8 mouse cellular contexts compared by ENCODE assay signal in genomic region chr13:100832188-100832587, GRCm38 (mm10). TPM values are rescaled to one million over a fixed set of nuclear protein-coding genes. Genes with fewer than 3 reads are reported as not detected.
DNase-seq lines count a peak whose midpoint lies in the region; ATAC-seq and TF ChIP-seq lines count a peak whose summit lies in the region.

No protein-coding gene starts in this region.

- H3K4me3 ChIP-seq in left cerebral cortex, adult 2 months = peak overlapping the region; percentile 96
- H3K4me3 ChIP-seq in hindbrain, postnatal 0 days (ENCODE audit: low read length) = peak overlapping the region; percentile 96

- H3K9me3 ChIP-seq in hindbrain, postnatal 0 days (ENCODE audit: low read length) = no peaks in the 10 kb centered on the region

- no peak for DNase-seq in left cerebral cortex, adult 2 months (ENCODE audit: extremely low spot score in 1 of 2, low spot score in 2 of 2)
- no peak for DNase-seq in left cerebral cortex, postnatal 4 days
- peak; percentile 16 for DNase-seq in c-Kit-negative CD71-positive TER-119-positive erythroid progenitor cells, embryonic 14.5 days (ENCODE audit: low read depth, low spot score)
- DNase-seq in hindbrain, postnatal 0 days (ENCODE audit: low spot score) = no peak
- peak; percentile 40 for DNase-seq in naive thymus-derived CD4-positive, alpha-beta T cell, adult 2 months (ENCODE audit: low read depth)
- no peak for DNase-seq in right cerebral cortex, adult 2 months (ENCODE audit: low spot score in 2 of 2)

- 4% methylated on average over 8 of the region's 8 CpGs for WGBS in hindbrain, postnatal 0 days

- peaks cover 13% of the 10 kb centered on the region for H3K4me1 ChIP-seq in hindbrain, postnatal 0 days (ENCODE audit: insufficient read depth, low read length)

- peak overlapping the region; percentile 95 for H3K9ac ChIP-seq in hindbrain, postnatal 0 days (replicated peaks; ENCODE audit: low read length)

- intact Hi-C loops in left cerebral cortex, adult 2 months (cut with DNase I) = loop anchor here (5.0 kb wide), 1 partner anchor 100 kb away; the partner anchor contains the start of gene Cdk7
- intact Hi-C loops in left cerebral cortex, postnatal 4 days (cut with DNase I) = no loop called here

- TF ChIP-seq CTCF in left cerebral cortex, adult 2 months (IDR thresholded peaks at IDR 0.05) = no peak
- no peak for TF ChIP-seq CTCF in hindbrain, postnatal 0 days (IDR thresholded peaks at IDR 0.05; ENCODE audit: low read depth)

- peak overlapping the region; percentile 83; the same call in 1 of the 2 replicates for H3K27ac ChIP-seq in left cerebral cortex, adult 2 months
- H3K27ac ChIP-seq in hindbrain, postnatal 0 days = no peak overlapping the region

- no peak for ATAC-seq in hindbrain, postnatal 0 days
- no peak for ATAC-seq in activated CD4-positive, CD25-positive, alpha-beta regulatory T cell, adult 4 months
- ATAC-seq in monocyte, adult 5-6 weeks (replicated peaks; ENCODE audit: insufficient number of reproducible peaks, low FRiP score, low TSS enrichment, poor library complexity, severe bottlenecking) = no peak

- H3K4me2 ChIP-seq in hindbrain, postnatal 0 days (ENCODE audit: low read depth, low read length) = peak overlapping the region; percentile 90

- no peaks in the 10 kb centered on the region for H3K36me3 ChIP-seq in hindbrain, postnatal 0 days (ENCODE audit: insufficient read depth, low read length)

- no peaks in the 10 kb centered on the region for H3K27me3 ChIP-seq in hindbrain, postnatal 0 days (ENCODE audit: insufficient read depth, low read length)

RNA-seq across cellular contexts. Expression of gene Slc30a5, which starts 1.0 kb away (rescaled TPM):
- total RNA-seq in left cerebral cortex, adult 2 months (2021) = 10 to 100 TPM; 38.2 to 47.0 TPM
- 10 to 100 TPM; 35.6 to 39.2 TPM for total RNA-seq in left cerebral cortex, postnatal 4 days (2021)
- 41.3 and 41.7 TPM in 2 replicates for total RNA-seq in hindbrain, postnatal 0 days (2014; rRNA removed)
- polyA plus RNA-seq in hindbrain, postnatal 0 days (2015; fragmentation: Nextera tagmentation; extraction: Ambion mirVana) = 24.4 and 26.3 TPM in 2 replicates
- 10 to 100 TPM; 11.2 to 13.8 TPM for polyA plus RNA-seq in activated CD4-positive, CD25-positive, alpha-beta regulatory T cell, adult 4 months (2017; shearing (Covaris generic))
- total RNA-seq in monocyte, adult 5-6 weeks (2017) = 64.2 to 92.8 TPM (median 72.0 TPM) in 3 replicates

RNA-seq across cellular contexts. Expression of gene Ccnb1, which starts 45.8 kb away (rescaled TPM):
- total RNA-seq in left cerebral cortex, adult 2 months (2021) = under 1 TPM; 0.84 TPM
- 1 to 10 TPM; 8.3 to 8.9 TPM for total RNA-seq in left cerebral cortex, postnatal 4 days (2021)
- total RNA-seq in hindbrain, postnatal 0 days (2014; rRNA removed) = 23.1 and 34.4 TPM in 2 replicates
- polyA plus RNA-seq in hindbrain, postnatal 0 days (2015; fragmentation: Nextera tagmentation; extraction: Ambion mirVana) = 37.6 and 44.8 TPM in 2 replicates
- polyA plus RNA-seq in activated CD4-positive, CD25-positive, alpha-beta regulatory T cell, adult 4 months (2017; shearing (Covaris generic)) = 10 to 100 TPM; 51.2 to 57.0 TPM
- total RNA-seq in monocyte, adult 5-6 weeks (2017) = 1.5 to 1.8 TPM (median 1.6 TPM) in 3 replicates

RNA-seq across cellular contexts. Expression of gene Cenph, which starts 56.5 kb away (rescaled TPM):
- 1 to 10 TPM in 1 of 2 experiments, under 1 TPM in 1; 0.75 to 1.1 TPM for total RNA-seq in left cerebral cortex, adult 2 months (2021)
- 1 to 10 TPM; 3.9 to 4.1 TPM for total RNA-seq in left cerebral cortex, postnatal 4 days (2021)
- 1.7 and 3.6 TPM in 2 replicates for total RNA-seq in hindbrain, postnatal 0 days (2014; rRNA removed)
- 8.4 and 9.5 TPM in 2 replicates for polyA plus RNA-seq in hindbrain, postnatal 0 days (2015; fragmentation: Nextera tagmentation; extraction: Ambion mirVana)
- polyA plus RNA-seq in activated CD4-positive, CD25-positive, alpha-beta regulatory T cell, adult 4 months (2017; shearing (Covaris generic)) = 1 to 10 TPM; 6.0 to 6.9 TPM
- total RNA-seq in monocyte, adult 5-6 weeks (2017) = 0.68 to 3.1 TPM (median 2.5 TPM) in 3 replicates

Comparison
In these comparisons a context has a peak if more than half of its experiments do, and no peak if none do; other contexts are left out.
1. DNase-seq: peak in c-Kit-negative CD71-positive TER-119-positive erythroid progenitor cells, embryonic 14.5 days (single experiment) and naive thymus-derived CD4-positive, alpha-beta T cell, adult 2 months (single experiment); none in left cerebral cortex, adult 2 months (0 of 2), left cerebral cortex, postnatal 4 days (single experiment), hindbrain, postnatal 0 days (single experiment) and right cerebral cortex, adult 2 months (0 of 2).